Mouse (Mus musculus): ENCODE data around the gene Il21r.

Gene Il21r

GRCm38 (mm10) chr7:125603185-125603631 is at the start of gene Il21r:
Gene Il21r (plus strand): TSS chr7:125603429.
- peak in 1 of 2 experiments; percentile 55 for DNase-seq (ENCODE audit: low spot score in 2 of 2)

- DNase-seq (ENCODE audit: low spot score in 2 of 2), result no peak
Observed at GRCm38 (mm10) chr7:125553653-125554428, 49.4 kb upstream of the Il21r start.

- no peak for DNase-seq (ENCODE audit: low spot score in 2 of 2)
Observed at GRCm38 (mm10) chr7:125554456-125555114, 48.6 kb upstream of the Il21r start.

GRCm38 (mm10) chr7:125555351-125555872 is 47.8 kb upstream of the Il21r start:
- no peak for DNase-seq (ENCODE audit: low spot score in 2 of 2)

- DNase-seq (ENCODE audit: low spot score in 2 of 2), result no peak
Observed at GRCm38 (mm10) chr7:125556096-125556495, 47.1 kb upstream of the Il21r start.

- DNase-seq (ENCODE audit: low spot score in 2 of 2), result no peak
Observed at GRCm38 (mm10) chr7:125556865-125557264, 46.4 kb upstream of the Il21r start.

GRCm38 (mm10) chr7:125558401-125558945 is 44.8 kb upstream of the Il21r start:
- DNase-seq (ENCODE audit: low spot score in 2 of 2), result no peak

- DNase-seq (ENCODE audit: low spot score in 2 of 2), result no peak
Observed at GRCm38 (mm10) chr7:125558997-125559396, 44.2 kb upstream of the Il21r start.

GRCm38 (mm10) chr7:125559537-125559936 is 43.7 kb upstream of the Il21r start:
- no peak for DNase-seq (ENCODE audit: low spot score in 2 of 2)

- no peak for DNase-seq (ENCODE audit: low spot score in 2 of 2)
Observed at GRCm38 (mm10) chr7:125560146-125560785, 43.0 kb upstream of the Il21r start.

- peak; percentile 71 to 82 for DNase-seq (ENCODE audit: low spot score in 2 of 2)
Observed at GRCm38 (mm10) chr7:125561085-125561690, 42.0 kb upstream of the Il21r start.

- no peak for DNase-seq (ENCODE audit: low spot score in 2 of 2)
Observed at GRCm38 (mm10) chr7:125562413-125562812, 40.8 kb upstream of the Il21r start.

GRCm38 (mm10) chr7:125563093-125563492 is 40.1 kb upstream of the Il21r start:
- DNase-seq (ENCODE audit: low spot score in 2 of 2), result no peak

GRCm38 (mm10) chr7:125564316-125565024 is 38.8 kb upstream of the Il21r start:
- DNase-seq (ENCODE audit: low spot score in 2 of 2), result no peak

- DNase-seq (ENCODE audit: low spot score in 2 of 2), result no peak
Observed at GRCm38 (mm10) chr7:125565516-125566285, 37.5 kb upstream of the Il21r start.

GRCm38 (mm10) chr7:125566420-125566819 is 36.8 kb upstream of the Il21r start:
- DNase-seq (ENCODE audit: low spot score in 2 of 2), result no peak

- DNase-seq (ENCODE audit: low spot score in 2 of 2), result no peak
Observed at GRCm38 (mm10) chr7:125568888-125569287, 34.3 kb upstream of the Il21r start.

GRCm38 (mm10) chr7:125571891-125572290 is 31.3 kb upstream of the Il21r start:
- DNase-seq (ENCODE audit: low spot score in 2 of 2), result no peak

- DNase-seq (ENCODE audit: low spot score in 2 of 2), result no peak
Observed at GRCm38 (mm10) chr7:125572737-125573136, 30.5 kb upstream of the Il21r start.

GRCm38 (mm10) chr7:125573849-125574248 is 29.4 kb upstream of the Il21r start:
- DNase-seq (ENCODE audit: low spot score in 2 of 2), result no peak

Data from spleen, postnatal 4 days (tissue).